Mouse (Mus musculus): ENCODE measurements at regions not wholly inside any gene's neighbourhood (a gene's known extent, or its start where the extent isn't known, plus 50 kb on each side); places are given as distances from the start of the nearest gene placed in this dataset.

- no peak for TF ChIP-seq FLI1 (IDR thresholded peaks at IDR 0.05; ENCODE audit: low read length)
- no peak for TF ChIP-seq GATA1 (IDR thresholded peaks at IDR 0.05; ENCODE audit: borderline replicate concordance, low read length)
These were observed 465.0 kb upstream of the Pou3f3 start for GRCm38 (mm10) chr1:42230469-42231040.
